Mouse (Mus musculus) right cerebral cortex, postnatal 25 days (tissue): ENCODE data around the gene Gli1.

Source experiments
- DNase-seq: peaks from one replicate; pipeline ENCODE4 v3.0.0; 2022

Gli1 gene

GRCm38 (mm10) chr10:127341891-127342639, at the start of gene Gli1:
TSS of gene Gli1 (minus strand) at chr10:127341974.
- DNase-seq: peak; percentile 71

- DNase-seq: no peak
Measured at GRCm38 (mm10) chr10:127381743-127382134, 40.0 kb upstream of the Gli1 start.

GRCm38 (mm10) chr10:127380767-127381742, 39.3 kb upstream of the Gli1 start:
- DNase-seq: peak; percentile 46

GRCm38 (mm10) chr10:127380251-127380691, 38.5 kb upstream of the Gli1 start, which contains the start of gene R3hdm2:
TSS of gene R3hdm2 (plus strand) at chr10:127380327.
- peak; percentile 92 for DNase-seq

- no peak for DNase-seq
Measured at GRCm38 (mm10) chr10:127379654-127380053, 37.9 kb upstream of the Gli1 start.

GRCm38 (mm10) chr10:127377700-127378099, 35.9 kb upstream of the Gli1 start:
- DNase-seq: no peak

- DNase-seq: no peak
Measured at GRCm38 (mm10) chr10:127371023-127371422, 29.2 kb upstream of the Gli1 start.

- DNase-seq: no peak
Measured at GRCm38 (mm10) chr10:127369834-127370820, 28.4 kb upstream of the Gli1 start, which contains the start of gene Inhbc. TSS of gene Inhbc (minus strand) at chr10:127370431.

- DNase-seq: no peak
Measured at GRCm38 (mm10) chr10:127368273-127368672, 26.5 kb upstream of the Gli1 start.

- no peak for DNase-seq
Measured at GRCm38 (mm10) chr10:127367116-127367515, 25.3 kb upstream of the Gli1 start.

GRCm38 (mm10) chr10:127360714-127361113, 18.9 kb upstream of the Gli1 start:
- no peak for DNase-seq

- no peak for DNase-seq
Measured at GRCm38 (mm10) chr10:127355336-127355735, 13.6 kb upstream of the Gli1 start.

GRCm38 (mm10) chr10:127353909-127354895, 12.4 kb upstream of the Gli1 start, which contains the start of gene Inhbe:
TSS of gene Inhbe (minus strand) at chr10:127354411.
- peak; percentile 84 for DNase-seq

- DNase-seq: no peak
Measured at GRCm38 (mm10) chr10:127352766-127353165, 11.0 kb upstream of the Gli1 start.

GRCm38 (mm10) chr10:127352187-127352586, 10.4 kb upstream of the Gli1 start:
- no peak for DNase-seq

GRCm38 (mm10) chr10:127351719-127352118, 9.9 kb upstream of the Gli1 start:
- no peak for DNase-seq

- no peak for DNase-seq
Measured at GRCm38 (mm10) chr10:127351285-127351595, 9.5 kb upstream of the Gli1 start.

- DNase-seq: peak; percentile 78
Measured at GRCm38 (mm10) chr10:127350594-127351284, 9.0 kb upstream of the Gli1 start.

- DNase-seq: no peak
Measured at GRCm38 (mm10) chr10:127349810-127350209, 8.0 kb upstream of the Gli1 start.

- no peak for DNase-seq
Measured at GRCm38 (mm10) chr10:127348957-127349356, 7.2 kb upstream of the Gli1 start.
